Mouse (Mus musculus): ENCODE data around the gene Man1b1. TPM values are rescaled to one million over a fixed set of nuclear protein-coding genes. Genes with fewer than 3 reads are reported as not detected.

The Man1b1 gene
- polyA plus RNA-seq, 1 experiment from 2014 or later = 30.2 TPM

- no peak for ATAC-seq (replicated peaks; ENCODE audit: insufficient number of reproducible peaks, insufficient read depth, low FRiP score, low read depth)
- Histone ChIP-seq H3K4me3 (no peak overlapping the region), H3K27me3 (peaks cover 93% of the 10 kb centered on the region), H3K9me3 (replicated peaks) (no peaks in the 10 kb centered on the region), H3K27ac (no peak overlapping the region), H3K4me2 (no peak overlapping the region), H3K36me3 (no peaks in the 10 kb centered on the region), H3K9ac (no peak overlapping the region), H3K4me1 (replicated peaks) (peaks cover 3% of the 10 kb centered on the region)
- 50% methylated on average over 10 of the region's 10 CpGs for WGBS
Measured at GRCm38 (mm10) chr2:25310180-25310579, 22.0 kb upstream of the Man1b1 start.

- no peak overlapping the region for H3K4me2 ChIP-seq
- H3K9me3 ChIP-seq (replicated peaks) = no peaks in the 10 kb centered on the region
- H3K27ac ChIP-seq = no peak overlapping the region
- no peaks in the 10 kb centered on the region for H3K4me1 ChIP-seq (replicated peaks)
- peaks cover 88% of the 10 kb centered on the region for H3K27me3 ChIP-seq
- no peak overlapping the region for H3K4me3 ChIP-seq
- WGBS = 2% methylated on average over 22 of the region's 22 CpGs
- H3K9ac ChIP-seq = no peak overlapping the region
- ATAC-seq (replicated peaks; ENCODE audit: insufficient number of reproducible peaks, insufficient read depth, low FRiP score, low read depth) = no peak
- no peaks in the 10 kb centered on the region for H3K36me3 ChIP-seq
Measured at GRCm38 (mm10) chr2:25310969-25311368, 21.2 kb upstream of the Man1b1 start.

- WGBS = 4% methylated on average over 11 of the region's 11 CpGs
- Histone ChIP-seq H3K36me3 (no peaks in the 10 kb centered on the region), H3K9me3 (replicated peaks) (no peaks in the 10 kb centered on the region), H3K9ac (no peak overlapping the region), H3K4me2 (no peak overlapping the region), H3K4me3 (no peak overlapping the region), H3K27ac (no peak overlapping the region), H3K27me3 (peaks cover 89% of the 10 kb centered on the region), H3K4me1 (replicated peaks) (no peaks in the 10 kb centered on the region)
- ATAC-seq (replicated peaks; ENCODE audit: insufficient number of reproducible peaks, insufficient read depth, low FRiP score, low read depth) = no peak
Measured at GRCm38 (mm10) chr2:25311491-25311891, 20.6 kb upstream of the Man1b1 start.

GRCm38 (mm10) chr2:25318119-25318966, 13.8 kb upstream of the Man1b1 start:
- Histone ChIP-seq H3K36me3 (no peaks in the 10 kb centered on the region), H3K4me2 (peak overlapping the region; percentile 62), H3K9me3 (replicated peaks) (no peaks in the 10 kb centered on the region), H3K4me1 (replicated peaks) (peaks cover 8% of the 10 kb centered on the region), H3K9ac (no peak overlapping the region), H3K27me3 (peaks cover 79% of the 10 kb centered on the region), H3K4me3 (peak overlapping the region; percentile 34), H3K27ac (no peak overlapping the region)
- 4% methylated on average over 31 of the region's 31 CpGs for WGBS
- no peak; the same call in 1 of the 2 replicates for ATAC-seq (replicated peaks; ENCODE audit: insufficient number of reproducible peaks, insufficient read depth, low FRiP score, low read depth)

- H3K36me3 ChIP-seq = no peaks in the 10 kb centered on the region
- no peaks in the 10 kb centered on the region for H3K9me3 ChIP-seq (replicated peaks)
- peak within 1 kb of the TSS; percentile 62 for H3K4me2 ChIP-seq
- WGBS = 9% methylated on average over 58 of the region's 58 CpGs
- peak within 1 kb of the TSS; percentile 34 for H3K4me3 ChIP-seq
- no peak within 1 kb of the TSS for H3K9ac ChIP-seq
- no peak within 1 kb of the TSS for H3K27ac ChIP-seq
- no peak; the same call in 1 of the 2 replicates for ATAC-seq (replicated peaks; ENCODE audit: insufficient number of reproducible peaks, insufficient read depth, low FRiP score, low read depth)
- H3K27me3 ChIP-seq = peaks cover 72% of the 10 kb centered on the region
- peaks cover 8% of the 10 kb centered on the region for H3K4me1 ChIP-seq (replicated peaks)
Measured at GRCm38 (mm10) chr2:25318971-25319773, 13.0 kb upstream of the Man1b1 start, which contains the start of gene Grin1. Grin1 (minus strand) TSS chr2:25319187.

- H3K4me3 ChIP-seq = no peak overlapping the region
- peaks cover 8% of the 10 kb centered on the region for H3K4me1 ChIP-seq (replicated peaks)
- WGBS = 37% methylated on average over 2 of the region's 2 CpGs
- no peaks in the 10 kb centered on the region for H3K36me3 ChIP-seq
- H3K9ac ChIP-seq = no peak overlapping the region
- no peaks in the 10 kb centered on the region for H3K9me3 ChIP-seq (replicated peaks)
- H3K4me2 ChIP-seq = no peak overlapping the region
- no peak for ATAC-seq (replicated peaks; ENCODE audit: insufficient number of reproducible peaks, insufficient read depth, low FRiP score, low read depth)
- H3K27me3 ChIP-seq = peaks cover 65% of the 10 kb centered on the region
- H3K27ac ChIP-seq = no peak overlapping the region
Measured at GRCm38 (mm10) chr2:25320084-25320483, 12.1 kb upstream of the Man1b1 start.

- no peak overlapping the region for H3K4me3 ChIP-seq
- WGBS = 70% methylated on average over 2 of the region's 2 CpGs
- H3K27me3 ChIP-seq = peaks cover 11% of the 10 kb centered on the region
- no peak overlapping the region for H3K4me2 ChIP-seq
- no peak for ATAC-seq (replicated peaks; ENCODE audit: insufficient number of reproducible peaks, insufficient read depth, low FRiP score, low read depth)
- no peaks in the 10 kb centered on the region for H3K9me3 ChIP-seq (replicated peaks)
- no peak overlapping the region for H3K9ac ChIP-seq
- no peaks in the 10 kb centered on the region for H3K4me1 ChIP-seq (replicated peaks)
- H3K27ac ChIP-seq = no peak overlapping the region
- H3K36me3 ChIP-seq = no peaks in the 10 kb centered on the region
Measured at GRCm38 (mm10) chr2:25326036-25326435, 6.1 kb upstream of the Man1b1 start.

- ATAC-seq (replicated peaks; ENCODE audit: insufficient number of reproducible peaks, insufficient read depth, low FRiP score, low read depth) = no peak
- H3K4me3 ChIP-seq = no peak overlapping the region
- no peak overlapping the region for H3K9ac ChIP-seq
- 35% methylated on average over 7 of the region's 7 CpGs for WGBS
- H3K4me1 ChIP-seq (replicated peaks) = peaks cover 11% of the 10 kb centered on the region
- H3K27me3 ChIP-seq = no peaks in the 10 kb centered on the region
- no peaks in the 10 kb centered on the region for H3K36me3 ChIP-seq
- H3K9me3 ChIP-seq (replicated peaks) = no peaks in the 10 kb centered on the region
- H3K27ac ChIP-seq = no peak overlapping the region
- H3K4me2 ChIP-seq = no peak overlapping the region
Measured at GRCm38 (mm10) chr2:25328440-25328839, 3.7 kb upstream of the Man1b1 start.

GRCm38 (mm10) chr2:25331470-25331869, 668 bp upstream of the Man1b1 start:
- 50% methylated on average over 9 of the region's 9 CpGs for WGBS
- H3K9ac ChIP-seq = peak overlapping the region; percentile 75
- peaks cover 23% of the 10 kb centered on the region for H3K4me1 ChIP-seq (replicated peaks)
- peak overlapping the region; percentile 72 for H3K4me2 ChIP-seq
- H3K27me3 ChIP-seq = no peaks in the 10 kb centered on the region
- H3K9me3 ChIP-seq (replicated peaks) = no peaks in the 10 kb centered on the region
- ATAC-seq (replicated peaks; ENCODE audit: insufficient number of reproducible peaks, insufficient read depth, low FRiP score, low read depth) = no peak
- peaks cover 23% of the 10 kb centered on the region for H3K36me3 ChIP-seq
- H3K4me3 ChIP-seq = peak overlapping the region; percentile 69
- H3K27ac ChIP-seq = no peak overlapping the region

GRCm38 (mm10) chr2:25333569-25333968, 1.4 kb downstream of the Man1b1 start:
- Histone ChIP-seq H3K9me3 (replicated peaks) (no peaks in the 10 kb centered on the region), H3K27me3 (no peaks in the 10 kb centered on the region), H3K4me1 (replicated peaks) (peaks cover 23% of the 10 kb centered on the region), H3K4me2 (peak overlapping the region; percentile 81), H3K4me3 (peak overlapping the region; percentile 69), H3K27ac (no peak overlapping the region), H3K9ac (peak overlapping the region; percentile 74; the same call in 1 of the 2 replicates), H3K36me3 (peaks cover 43% of the 10 kb centered on the region)
- ATAC-seq (replicated peaks; ENCODE audit: insufficient number of reproducible peaks, insufficient read depth, low FRiP score, low read depth) = no peak
- 79% methylated on average over 2 of the region's 2 CpGs for WGBS

GRCm38 (mm10) chr2:25338303-25338702, 6.2 kb downstream of the Man1b1 start:
- 92% methylated on average over 6 of the region's 6 CpGs for WGBS
- no peak overlapping the region for H3K9ac ChIP-seq
- peaks cover 77% of the 10 kb centered on the region for H3K36me3 ChIP-seq
- H3K27me3 ChIP-seq = no peaks in the 10 kb centered on the region
- peaks cover 14% of the 10 kb centered on the region for H3K4me1 ChIP-seq (replicated peaks)
- ATAC-seq (replicated peaks; ENCODE audit: insufficient number of reproducible peaks, insufficient read depth, low FRiP score, low read depth) = no peak
- H3K9me3 ChIP-seq (replicated peaks) = no peaks in the 10 kb centered on the region
- no peak overlapping the region for H3K4me2 ChIP-seq
- H3K27ac ChIP-seq = no peak overlapping the region
- H3K4me3 ChIP-seq = no peak overlapping the region
